Mouse (Mus musculus) limb, embryonic 15.5 days (tissue): ENCODE results near the gene Rbm38. TPM values are rescaled to one million over a fixed set of nuclear protein-coding genes. Genes with fewer than 3 reads are reported as not detected.

ENCODE experiments used
- ATAC-seq: fragments of 200-750 bp; cut with Nextera tagmentation; 2 replicates; pipeline ENCODE4 v1.8.0; 2017; ENCODE audit warnings: low read depth, moderate TSS enrichment; ENCODE audit not compliant: insufficient number of reproducible peaks, low FRiP score, low TSS enrichment
- H3K27ac ChIP-seq: fragments of 300-500 bp; sonication (generic); 2 replicates; pipeline ENCODE4 v1.5.1; 2015; ENCODE audit warnings: moderate library complexity, mild to moderate bottlenecking, inconsistent platforms
- H3K27me3 ChIP-seq: fragments of 300-500 bp; sonication (generic); 2 replicates; pipeline ENCODE4 v1.6.1; 2015; ENCODE audit warnings: inconsistent platforms
- H3K36me3 ChIP-seq: fragments of 300-500 bp; sonication (generic); 2 replicates; pipeline ENCODE4 v1.6.1; 2015; ENCODE audit warnings: inconsistent platforms
- H3K4me1 ChIP-seq: fragments of 300-500 bp; sonication (generic); 2 replicates; pipeline ENCODE4 v1.6.1; 2015; ENCODE audit warnings: inconsistent platforms
- H3K4me2 ChIP-seq: fragments of 300-500 bp; sonication (generic); 2 replicates; pipeline ENCODE4 v1.6.1; 2015; ENCODE audit warnings: mild to moderate bottlenecking, inconsistent platforms
- H3K4me3 ChIP-seq: fragments of 300-500 bp; sonication (generic); 2 replicates; pipeline ENCODE4 v1.5.1; 2015; ENCODE audit warnings: mild to moderate bottlenecking, inconsistent platforms
- H3K9ac ChIP-seq: fragments of 300-500 bp; sonication (generic); 2 replicates; pipeline ENCODE4 v1.6.1; 2015; ENCODE audit warnings: inconsistent platforms
- H3K9me3 ChIP-seq: fragments of 300-500 bp; sonication (generic); 2 replicates; pipeline ENCODE4 v1.6.1; 2016; ENCODE audit warnings: inconsistent platforms
- WGBS: fragments of 180-500 bp; shearing (Covaris S2); methylation state at CpG from one replicate; pipeline ENCODE4 v1.1.7; 2015; 5-methylcytosine and 5-hydroxymethylcytosine counted together
- polyA plus RNA-seq: library from polyadenylated mRNA; unstranded; fragments of >200 nt; fragmentation: Nextera tagmentation; extraction: Ambion mirVana; gene quantifications from 2 replicates; pipeline ENCODE4 v1.2.1, GENCODE M21; 2015

The Rbm38 gene
- polyA plus RNA-seq, 1 experiment from 2014 or later: 21.9 TPM

- WGBS: 86% methylated on average over 4 of the region's 4 CpGs
- Histone ChIP-seq H3K9me3 (no peaks in the 10 kb centered on the region), H3K4me1 (no peaks in the 10 kb centered on the region), H3K36me3 (peaks cover 10% of the 10 kb centered on the region), H3K27me3 (no peaks in the 10 kb centered on the region), H3K27ac (no peak overlapping the region), H3K4me3 (no peak overlapping the region), H3K4me2 (no peak overlapping the region), H3K9ac (no peak overlapping the region)
- no peak for ATAC-seq
Observed at GRCm38 (mm10) chr2:173039041-173039440, 18.7 kb downstream of the Rbm38 start.

- H3K9me3 ChIP-seq: no peaks in the 10 kb centered on the region
- H3K4me2 ChIP-seq: no peak overlapping the region
- no peaks in the 10 kb centered on the region for H3K27me3 ChIP-seq
- no peak overlapping the region for H3K27ac ChIP-seq
- no peaks in the 10 kb centered on the region for H3K36me3 ChIP-seq
- no peak for ATAC-seq
- H3K4me1 ChIP-seq: no peaks in the 10 kb centered on the region
- no peak overlapping the region for H3K4me3 ChIP-seq
- H3K9ac ChIP-seq: no peak overlapping the region
- WGBS: 84% methylated on average over 3 of the region's 3 CpGs
Observed at GRCm38 (mm10) chr2:173040803-173041202, 20.5 kb downstream of the Rbm38 start.

GRCm38 (mm10) chr2:173041242-173041641 is 20.9 kb downstream of the Rbm38 start:
- H3K4me3 ChIP-seq: no peak overlapping the region
- WGBS: 62% methylated on average over 5 of the region's 5 CpGs
- ATAC-seq: no peak
- H3K27me3 ChIP-seq: no peaks in the 10 kb centered on the region
- no peak overlapping the region for H3K9ac ChIP-seq
- H3K4me1 ChIP-seq: no peaks in the 10 kb centered on the region; the same call in 1 of the 2 replicates
- H3K36me3 ChIP-seq: no peaks in the 10 kb centered on the region
- H3K9me3 ChIP-seq: no peaks in the 10 kb centered on the region
- H3K4me2 ChIP-seq: no peak overlapping the region
- H3K27ac ChIP-seq: no peak overlapping the region

GRCm38 (mm10) chr2:173041893-173042292 is 21.6 kb downstream of the Rbm38 start:
- H3K4me1 ChIP-seq: peaks cover 6% of the 10 kb centered on the region
- H3K36me3 ChIP-seq: no peaks in the 10 kb centered on the region
- no peaks in the 10 kb centered on the region for H3K27me3 ChIP-seq
- no peak overlapping the region for H3K4me2 ChIP-seq
- no peaks in the 10 kb centered on the region for H3K9me3 ChIP-seq
- ATAC-seq: no peak
- no peak overlapping the region for H3K4me3 ChIP-seq
- no peak overlapping the region for H3K9ac ChIP-seq
- 83% methylated on average over 1 of the region's 1 CpGs for WGBS
- H3K27ac ChIP-seq: no peak overlapping the region

GRCm38 (mm10) chr2:173042504-173043162 is 22.3 kb downstream of the Rbm38 start:
- 73% methylated on average over 11 of the region's 11 CpGs for WGBS
- no peak overlapping the region for H3K4me3 ChIP-seq

GRCm38 (mm10) chr2:173044198-173044970 is 24.1 kb downstream of the Rbm38 start:
- WGBS: 79% methylated on average over 18 of the region's 18 CpGs
- Histone ChIP-seq H3K9ac (no peak overlapping the region), H3K27me3 (no peaks in the 10 kb centered on the region), H3K4me3 (no peak overlapping the region), H3K4me2 (no peak overlapping the region), H3K9me3 (no peaks in the 10 kb centered on the region), H3K27ac (no peak overlapping the region), H3K4me1 (peaks cover 6% of the 10 kb centered on the region), H3K36me3 (no peaks in the 10 kb centered on the region)
- no peak for ATAC-seq

More at GRCm38 (mm10) chr2:173042504-173043162, 22.3 kb downstream of the Rbm38 start:
- Histone ChIP-seq H3K9me3 (no peaks in the 10 kb centered on the region), H3K27ac (no peak overlapping the region), H3K36me3 (no peaks in the 10 kb centered on the region), H3K4me2 (no peak overlapping the region), H3K4me1 (peaks cover 6% of the 10 kb centered on the region), H3K27me3 (no peaks in the 10 kb centered on the region), H3K9ac (no peak overlapping the region)
- ATAC-seq: no peak

GRCm38 (mm10) chr2:173046582-173047297 is 26.4 kb downstream of the Rbm38 start:
- Histone ChIP-seq H3K9me3 (no peaks in the 10 kb centered on the region), H3K36me3 (no peaks in the 10 kb centered on the region), H3K4me3 (no peak overlapping the region), H3K9ac (no peak overlapping the region), H3K4me2 (no peak overlapping the region), H3K27me3 (no peaks in the 10 kb centered on the region), H3K27ac (0 out of 2 replicates have a peak overlapping the region, but pooled peaks have one; percentile 50), H3K4me1 (peaks cover 11% of the 10 kb centered on the region)
- ATAC-seq: no peak
- 61% methylated on average over 15 of the region's 15 CpGs for WGBS

GRCm38 (mm10) chr2:173047471-173047870 is 27.2 kb downstream of the Rbm38 start:
- Histone ChIP-seq H3K4me1 (peaks cover 11% of the 10 kb centered on the region), H3K27me3 (no peaks in the 10 kb centered on the region), H3K27ac (no peak overlapping the region)

GRCm38 (mm10) chr2:173048041-173048745 is 27.9 kb downstream of the Rbm38 start:
- ATAC-seq: no peak
- 66% methylated on average over 17 of the region's 17 CpGs for WGBS
- no peaks in the 10 kb centered on the region for H3K27me3 ChIP-seq
- H3K27ac ChIP-seq: no peak overlapping the region
- no peak overlapping the region for H3K4me3 ChIP-seq
- H3K4me1 ChIP-seq: peaks cover 11% of the 10 kb centered on the region
- no peaks in the 10 kb centered on the region for H3K36me3 ChIP-seq
- no peak overlapping the region for H3K4me2 ChIP-seq
- no peak overlapping the region for H3K9ac ChIP-seq
- no peaks in the 10 kb centered on the region for H3K9me3 ChIP-seq

More at GRCm38 (mm10) chr2:173047471-173047870, 27.2 kb downstream of the Rbm38 start:
- Histone ChIP-seq H3K4me3 (no peak overlapping the region), H3K36me3 (no peaks in the 10 kb centered on the region), H3K9me3 (no peaks in the 10 kb centered on the region), H3K4me2 (no peak overlapping the region), H3K9ac (no peak overlapping the region)
- no peak for ATAC-seq
- 71% methylated on average over 5 of the region's 5 CpGs for WGBS

- Histone ChIP-seq H3K27me3 (no peaks in the 10 kb centered on the region), H3K9me3 (no peaks in the 10 kb centered on the region), H3K9ac (no peak overlapping the region), H3K4me3 (no peak overlapping the region), H3K36me3 (no peaks in the 10 kb centered on the region), H3K4me1 (peaks cover 11% of the 10 kb centered on the region), H3K27ac (no peak overlapping the region), H3K4me2 (no peak overlapping the region)
- 65% methylated on average over 3 of the region's 3 CpGs for WGBS
- no peak for ATAC-seq
Observed at GRCm38 (mm10) chr2:173049231-173049630, 28.9 kb downstream of the Rbm38 start.

GRCm38 (mm10) chr2:173049817-173050216 is 29.5 kb downstream of the Rbm38 start:
- Histone ChIP-seq H3K4me3 (no peak overlapping the region), H3K4me2 (no peak overlapping the region), H3K27me3 (no peaks in the 10 kb centered on the region), H3K9me3 (no peaks in the 10 kb centered on the region), H3K36me3 (no peaks in the 10 kb centered on the region), H3K27ac (no peak overlapping the region), H3K4me1 (peaks cover 11% of the 10 kb centered on the region), H3K9ac (no peak overlapping the region)
- 39% methylated on average over 6 of the region's 6 CpGs for WGBS
- ATAC-seq: no peak
